Mouse (Mus musculus): Measurements from ENCODE around the gene Ppp2r2d.

Ppp2r2d gene

DNA sequence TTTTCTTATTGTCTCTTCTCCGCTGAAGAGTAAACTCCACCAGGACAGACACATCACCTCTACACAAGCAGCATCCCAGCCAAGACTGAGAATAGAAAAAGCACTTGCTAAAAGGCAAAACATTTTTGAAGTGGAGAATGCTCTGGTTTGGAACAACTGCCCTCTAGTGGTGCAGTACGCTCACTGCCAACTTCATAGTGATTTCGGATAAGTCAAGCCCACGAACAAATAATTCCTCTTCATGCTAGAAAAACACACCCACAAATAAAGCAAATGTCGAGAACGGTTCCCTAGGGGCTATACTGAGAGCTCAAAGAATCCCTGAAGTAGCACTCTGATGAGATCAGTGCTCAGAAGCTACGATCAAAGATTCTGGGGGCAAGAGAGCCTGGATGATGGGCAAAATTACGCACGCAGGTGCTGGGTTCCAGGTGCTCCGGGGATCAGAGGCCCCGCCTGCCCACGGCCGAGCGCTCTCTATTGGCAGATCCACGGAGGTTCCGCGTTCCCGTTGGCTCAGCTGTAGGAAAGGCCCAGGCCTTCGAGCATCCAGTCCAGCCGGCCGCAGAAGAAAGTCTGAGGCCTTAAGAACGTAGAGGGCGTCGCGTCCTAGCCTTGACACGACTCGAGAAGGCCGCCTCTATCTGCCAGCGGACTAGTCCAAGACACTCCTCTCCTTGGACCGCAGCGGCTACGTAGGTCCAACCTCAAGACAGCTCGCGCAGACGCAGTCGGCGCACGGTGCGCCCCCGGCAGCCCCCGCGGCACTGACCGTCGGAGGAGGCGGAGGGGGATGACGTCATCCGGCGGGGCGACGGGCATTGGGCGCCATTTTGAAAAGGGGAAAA, at the start of gene Ppp2r2d, which contains the start of gene Mapk1ip1:
TSS of gene Ppp2r2d (plus strand) at position 536 of the 848 bp plus-strand sequence.
TSS of gene Mapk1ip1 (minus strand) at position 730 of the 848 bp plus-strand sequence.
- DNase-seq (ENCODE audit: low read depth, low spot score): peak; percentile 88

DNA sequence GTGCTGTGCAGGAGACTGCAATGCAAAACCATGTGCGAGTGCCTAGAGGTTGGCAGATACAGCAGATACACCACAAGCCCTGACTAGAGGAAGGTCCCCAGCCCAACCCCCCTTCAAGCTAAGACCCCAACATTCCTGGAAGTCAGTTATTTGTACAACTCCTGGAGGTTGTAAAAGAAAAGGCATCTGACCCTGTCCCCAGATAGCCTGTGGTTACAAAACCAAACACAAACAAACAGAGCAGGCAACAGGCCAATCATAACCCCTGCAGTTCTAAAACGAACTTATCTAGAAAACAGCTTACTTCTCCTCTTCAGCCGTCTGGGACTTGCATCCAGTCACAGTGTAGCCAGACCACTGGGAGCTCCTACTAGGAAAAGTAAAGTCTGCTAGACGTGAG, 42.5 kb upstream of the Ppp2r2d start:
- no peak for DNase-seq (ENCODE audit: low read depth, low spot score)

DNA sequence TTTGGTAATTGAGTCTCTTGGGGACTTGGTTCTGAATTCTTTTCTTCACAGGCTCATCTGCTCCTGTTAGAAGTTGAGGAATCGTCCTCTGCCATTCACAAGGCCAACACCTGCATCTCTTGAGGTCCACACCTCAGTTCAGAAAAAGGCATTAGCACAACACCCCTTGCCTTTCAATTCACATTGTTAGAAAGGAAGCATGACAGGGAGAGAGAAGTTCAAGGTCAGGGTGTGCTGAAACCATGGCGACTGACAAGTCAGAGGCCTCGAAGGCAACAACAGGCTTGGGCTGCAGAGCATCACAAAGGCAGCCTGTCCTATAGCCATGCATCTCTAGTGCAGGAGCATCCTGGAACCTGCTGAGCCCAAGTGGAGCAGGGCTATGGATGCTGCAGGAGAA, 38.7 kb upstream of the Ppp2r2d start:
- DNase-seq (ENCODE audit: low read depth, low spot score): no peak

DNA sequence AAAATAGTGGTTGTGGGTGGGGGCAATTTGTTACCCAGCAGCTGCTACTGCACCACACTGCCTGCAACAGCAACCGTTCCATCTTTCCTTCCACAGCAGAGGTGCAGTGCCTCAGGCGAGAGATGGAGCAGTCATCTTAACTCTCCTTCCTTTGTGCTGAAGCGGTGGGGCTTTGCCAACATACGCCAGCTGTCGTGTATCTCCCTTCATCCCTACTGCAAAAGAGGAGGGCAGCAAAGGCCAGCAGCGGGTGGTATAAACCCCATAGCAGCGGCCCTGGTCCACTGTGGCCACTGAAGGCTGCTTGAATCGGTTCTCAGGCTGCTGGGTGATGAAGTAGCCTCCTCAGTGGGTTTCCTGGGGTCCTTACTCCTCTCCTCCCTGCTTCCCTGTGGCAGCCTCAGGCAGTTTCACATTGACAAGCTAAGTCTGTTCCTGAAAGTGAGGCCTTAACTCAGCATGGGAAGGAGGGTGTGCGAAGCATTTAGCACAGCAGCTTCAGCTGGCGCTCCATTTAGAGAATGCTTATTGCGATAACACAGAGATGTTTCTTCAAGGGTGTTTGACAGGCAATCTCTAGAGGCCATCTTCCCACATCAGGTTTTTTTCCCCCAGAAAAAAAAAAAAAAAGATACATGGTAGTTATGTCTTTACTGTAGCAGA, 32.5 kb upstream of the Ppp2r2d start:
- DNase-seq (ENCODE audit: low read depth, low spot score): no peak

DNA sequence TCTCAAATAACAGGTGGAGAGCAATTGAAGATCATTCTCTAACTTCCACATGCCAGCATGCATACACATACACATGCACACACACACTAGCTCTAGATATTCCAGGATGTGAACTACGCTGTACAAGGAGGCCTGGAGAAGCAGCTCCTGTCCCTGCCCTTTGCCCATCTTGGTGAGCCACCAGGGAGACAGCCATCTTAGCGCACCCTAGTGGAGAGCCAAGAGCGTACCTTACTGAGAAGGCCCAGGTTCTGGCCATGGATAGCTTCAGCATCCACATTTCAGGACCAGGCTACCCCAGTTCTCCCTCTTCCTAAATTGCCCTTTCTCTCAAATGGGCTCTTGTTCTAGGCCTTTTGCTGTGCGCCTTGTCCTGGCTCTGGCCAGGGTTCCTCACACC, 27.6 kb upstream of the Ppp2r2d start:
- DNase-seq (ENCODE audit: low read depth, low spot score): no peak

DNA sequence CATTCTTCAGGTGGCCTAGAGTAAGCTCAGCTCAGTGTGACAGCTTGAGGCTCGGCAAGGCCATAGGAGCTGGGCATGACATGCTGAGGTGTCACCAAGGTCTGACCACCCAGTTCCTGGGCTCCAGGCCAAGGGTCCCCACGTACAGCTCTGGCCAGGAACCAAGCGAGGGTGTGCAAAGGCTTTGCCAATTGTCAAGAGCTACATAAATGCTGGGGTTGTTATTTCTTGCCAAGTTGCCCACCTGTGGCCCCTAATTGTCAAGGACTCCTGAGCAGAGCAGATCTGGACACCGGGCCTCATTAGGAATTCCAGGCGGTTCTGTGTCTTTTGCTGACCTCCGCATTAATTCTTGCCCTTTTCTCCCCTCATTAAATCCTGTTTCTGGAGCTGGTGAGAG, 21.5 kb upstream of the Ppp2r2d start:
- no peak for DNase-seq (ENCODE audit: low read depth, low spot score)

DNA sequence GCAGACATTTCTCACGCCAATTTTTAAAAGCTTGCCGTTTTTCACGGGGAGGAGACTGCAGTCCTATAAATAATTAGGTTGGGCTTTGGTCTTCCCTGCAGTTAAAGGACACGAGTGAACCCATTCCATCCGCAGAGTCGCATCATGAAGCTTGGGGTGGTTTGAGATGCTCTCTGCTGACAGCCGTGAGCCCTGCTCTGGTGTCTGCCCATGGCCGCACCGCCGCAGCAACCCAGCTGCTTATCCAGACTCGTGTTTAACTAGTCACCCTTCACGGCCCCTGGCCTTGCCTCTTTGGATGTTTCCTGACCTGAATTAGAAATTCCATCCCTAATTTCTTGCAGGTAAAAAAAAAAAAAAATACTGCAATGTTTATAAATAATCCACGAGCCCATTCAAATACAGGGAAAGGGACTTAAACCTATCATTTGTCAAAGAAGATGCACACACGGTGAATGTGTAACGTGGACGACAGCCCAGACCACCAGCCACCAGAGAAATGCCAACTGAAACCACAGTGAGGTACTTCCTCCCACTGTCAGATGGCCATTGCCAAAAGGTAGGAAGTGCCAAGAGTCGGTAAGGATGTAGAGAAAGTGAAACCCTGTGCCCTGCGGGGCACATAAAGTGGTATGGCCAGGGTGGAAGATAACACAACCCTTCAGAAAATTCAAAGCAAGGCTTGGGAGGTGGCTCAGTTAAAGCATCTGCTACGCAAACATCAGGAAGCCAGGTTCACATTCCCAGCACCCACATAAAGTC, 20.7 kb upstream of the Ppp2r2d start:
- no peak for DNase-seq (ENCODE audit: low read depth, low spot score)

DNA sequence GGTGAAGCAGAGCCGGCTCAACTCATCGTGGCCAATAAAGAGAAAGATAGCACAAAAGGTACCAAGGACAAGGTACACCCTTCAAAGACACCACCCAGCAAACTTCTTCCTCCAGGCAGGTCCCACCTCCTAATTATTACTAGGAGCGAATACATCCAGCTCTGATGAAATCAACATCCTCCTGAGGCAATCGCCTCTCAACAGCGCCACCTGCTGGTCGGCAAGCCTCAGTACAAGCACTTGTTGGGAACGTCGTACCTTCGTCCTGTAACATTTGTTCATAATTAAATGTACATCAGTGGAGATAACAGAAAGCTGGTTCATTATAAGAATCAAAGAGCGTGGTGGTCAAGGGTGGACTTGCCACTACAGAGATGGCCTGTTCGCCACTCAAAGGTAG, 18.1 kb upstream of the Ppp2r2d start:
- DNase-seq (ENCODE audit: low read depth, low spot score): no peak

DNA sequence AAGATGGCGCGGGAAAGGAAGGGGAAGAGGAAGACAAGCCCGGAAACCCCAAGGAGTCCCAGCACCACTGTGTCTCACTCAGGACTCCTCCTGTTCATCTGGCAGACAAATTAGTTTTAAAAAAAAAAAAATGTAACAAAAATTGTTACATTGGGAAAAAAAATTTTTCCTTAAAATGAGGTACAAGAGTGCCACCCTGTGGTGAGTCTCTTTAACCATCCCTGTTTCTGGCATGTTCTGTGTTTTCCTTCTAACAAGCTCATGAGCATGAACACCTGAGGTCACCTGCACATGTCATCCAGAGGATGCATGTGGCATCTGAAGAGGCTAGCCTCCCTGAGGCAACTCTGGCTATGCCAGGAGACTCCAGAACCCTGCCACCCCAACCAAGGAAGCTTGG, 10.9 kb upstream of the Ppp2r2d start:
- no peak for DNase-seq (ENCODE audit: low read depth, low spot score)

DNA sequence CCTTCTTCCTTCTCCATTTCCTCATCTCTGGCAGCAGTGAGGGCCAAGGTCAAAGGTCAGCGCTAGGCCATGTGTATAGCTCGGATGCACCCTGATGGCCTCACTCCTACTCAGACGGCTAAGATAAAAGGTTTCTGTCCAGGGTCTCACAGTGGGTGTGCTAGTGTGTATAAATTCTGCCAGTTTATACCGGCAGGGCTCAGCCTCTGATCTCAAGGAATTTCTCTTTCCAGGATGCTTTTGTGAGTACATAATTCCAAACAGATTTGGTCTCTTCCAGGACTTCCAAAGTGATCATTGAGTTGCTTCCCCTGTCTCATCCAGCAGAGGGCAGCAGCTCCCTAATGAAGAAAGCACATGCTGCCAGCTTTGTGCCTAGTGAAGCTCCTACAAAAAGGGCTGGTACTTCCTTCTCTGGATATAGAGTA, 5.3 kb upstream of the Ppp2r2d start:
- DNase-seq (ENCODE audit: low read depth, low spot score): no peak

DNA sequence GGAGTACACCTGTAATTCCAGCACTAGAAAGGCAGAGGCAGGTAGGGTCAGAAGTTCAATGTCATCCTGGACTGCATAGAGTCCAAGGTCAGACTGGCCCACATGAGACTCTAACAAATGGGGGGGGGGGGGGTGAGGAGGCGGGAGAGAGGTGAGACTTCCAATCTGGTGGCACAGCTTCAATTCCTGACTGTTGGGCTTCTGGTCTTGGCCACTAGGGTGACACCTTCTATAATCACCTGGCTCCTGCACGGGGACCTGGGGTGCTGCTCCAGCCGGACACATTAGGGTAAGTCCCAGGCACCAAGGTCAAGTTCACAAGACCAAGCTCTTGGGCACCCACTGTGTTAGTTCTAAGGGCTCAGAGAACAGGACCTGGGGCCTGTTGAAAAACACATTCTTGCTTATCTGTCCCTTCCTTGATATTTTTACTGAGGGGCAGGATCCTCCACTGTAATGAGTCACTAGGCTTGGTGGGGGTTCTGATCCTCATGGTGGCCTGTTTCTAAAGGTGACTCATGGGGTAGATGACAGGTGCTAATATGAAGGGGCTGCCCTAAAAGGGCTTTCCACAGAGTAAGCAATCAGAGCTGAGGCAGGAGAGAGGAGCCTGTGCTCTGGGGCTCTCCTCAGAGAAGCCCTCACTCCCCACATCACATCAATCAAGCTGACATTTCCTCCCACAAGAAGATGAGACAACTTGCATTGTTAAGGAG, 4.3 kb upstream of the Ppp2r2d start:
- no peak for DNase-seq (ENCODE audit: low read depth, low spot score)

DNA sequence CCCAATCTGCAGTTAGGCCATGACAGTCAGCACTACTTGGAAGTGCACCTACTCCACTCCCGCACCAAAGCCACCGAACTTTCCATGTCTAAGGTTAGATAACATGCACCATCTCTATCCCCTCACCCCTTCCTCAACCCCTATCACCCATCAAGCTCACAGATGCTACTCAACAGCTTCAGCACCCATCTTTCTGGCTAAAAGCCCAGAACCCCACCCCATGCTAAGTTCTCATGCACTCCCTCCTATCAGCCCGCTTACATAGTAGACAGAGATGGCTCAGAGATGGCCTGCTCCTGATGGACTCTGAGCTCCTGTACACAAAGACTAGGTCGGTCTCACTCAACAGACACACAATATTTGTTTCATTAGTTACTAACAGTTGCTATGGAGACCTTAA, 2.5 kb upstream of the Ppp2r2d start:
- no peak for DNase-seq (ENCODE audit: low read depth, low spot score)

DNA sequence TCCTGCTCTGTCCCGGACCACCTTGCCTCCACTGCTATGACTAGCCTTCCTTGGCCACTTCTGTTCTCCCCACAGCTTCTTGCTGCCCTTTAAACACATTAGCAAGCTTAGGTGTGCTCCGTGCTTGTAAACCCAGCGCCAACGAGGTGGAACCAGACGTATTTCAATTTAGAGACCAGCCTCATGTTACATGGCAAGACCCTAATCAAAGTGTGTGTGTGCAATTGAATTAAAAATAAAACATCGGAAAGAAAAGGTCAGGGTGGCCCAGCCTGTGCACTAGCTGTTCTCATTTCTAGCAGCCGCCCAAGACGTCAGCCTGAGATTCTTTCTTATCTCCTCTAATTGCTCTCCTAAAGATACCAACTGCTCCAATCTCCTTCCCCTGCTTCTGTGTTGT, 768 bp upstream of the Ppp2r2d start:
- no peak for DNase-seq (ENCODE audit: low read depth, low spot score)

DNA sequence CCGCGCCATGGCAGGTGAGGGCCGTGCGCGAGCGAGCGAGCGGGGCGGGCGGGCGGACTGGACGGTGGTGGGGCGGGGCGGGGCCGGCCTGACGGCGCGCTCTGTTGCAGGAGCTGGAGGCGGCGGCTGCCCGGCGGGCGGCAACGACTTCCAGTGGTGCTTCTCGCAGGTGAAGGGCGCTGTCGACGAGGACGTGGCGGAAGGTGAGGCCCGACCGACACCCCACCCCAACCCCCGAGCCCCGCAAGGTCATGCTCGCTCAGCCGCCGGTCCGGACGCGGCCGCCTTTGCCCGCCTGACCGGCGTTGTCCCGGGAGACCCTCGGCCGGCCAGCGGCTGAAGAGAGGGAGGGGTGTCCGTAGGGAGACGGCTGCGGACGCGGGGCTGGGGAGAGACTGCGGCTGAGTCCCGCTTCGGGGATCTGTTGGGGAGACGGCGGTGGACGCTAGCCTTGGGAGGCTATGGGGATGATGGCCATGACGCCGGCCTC, 668 bp downstream of the Ppp2r2d start:
- no peak for DNase-seq (ENCODE audit: low read depth, low spot score)

DNA sequence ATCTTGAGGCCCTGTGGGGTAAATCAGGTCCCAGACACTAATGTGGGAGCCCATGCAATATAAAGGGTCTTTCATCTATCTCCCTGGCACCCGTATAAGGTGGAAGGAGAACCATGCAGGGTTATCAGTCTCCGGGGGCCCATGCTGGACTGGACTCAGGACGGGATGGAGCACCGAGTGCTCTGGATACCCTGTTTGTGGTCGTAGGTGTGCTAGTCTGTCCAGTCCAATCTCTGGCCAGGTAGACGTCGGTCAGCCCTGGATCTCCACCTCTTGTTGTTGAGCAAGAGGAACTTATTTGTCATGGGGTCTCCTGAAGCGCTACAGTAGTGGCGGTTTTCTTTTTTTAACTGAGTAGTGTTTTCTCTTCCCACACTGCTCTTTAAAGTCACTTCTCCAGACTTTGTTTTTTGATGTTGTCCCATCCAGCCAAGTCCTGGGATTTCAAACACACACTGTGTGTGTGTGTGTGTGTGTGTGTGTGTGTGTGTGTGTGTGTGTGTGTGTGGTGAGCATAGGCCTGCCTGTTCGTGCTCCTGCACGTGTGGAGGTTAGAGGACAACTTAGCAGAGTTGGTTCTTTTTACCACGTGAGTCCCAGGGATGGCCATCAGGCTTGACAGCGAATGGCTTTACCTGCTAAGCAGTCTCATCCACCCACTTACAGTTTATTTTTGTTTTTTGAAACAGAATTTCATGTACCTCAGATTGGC, 1.6 kb downstream of the Ppp2r2d start:
- DNase-seq (ENCODE audit: low read depth, low spot score): no peak

DNA sequence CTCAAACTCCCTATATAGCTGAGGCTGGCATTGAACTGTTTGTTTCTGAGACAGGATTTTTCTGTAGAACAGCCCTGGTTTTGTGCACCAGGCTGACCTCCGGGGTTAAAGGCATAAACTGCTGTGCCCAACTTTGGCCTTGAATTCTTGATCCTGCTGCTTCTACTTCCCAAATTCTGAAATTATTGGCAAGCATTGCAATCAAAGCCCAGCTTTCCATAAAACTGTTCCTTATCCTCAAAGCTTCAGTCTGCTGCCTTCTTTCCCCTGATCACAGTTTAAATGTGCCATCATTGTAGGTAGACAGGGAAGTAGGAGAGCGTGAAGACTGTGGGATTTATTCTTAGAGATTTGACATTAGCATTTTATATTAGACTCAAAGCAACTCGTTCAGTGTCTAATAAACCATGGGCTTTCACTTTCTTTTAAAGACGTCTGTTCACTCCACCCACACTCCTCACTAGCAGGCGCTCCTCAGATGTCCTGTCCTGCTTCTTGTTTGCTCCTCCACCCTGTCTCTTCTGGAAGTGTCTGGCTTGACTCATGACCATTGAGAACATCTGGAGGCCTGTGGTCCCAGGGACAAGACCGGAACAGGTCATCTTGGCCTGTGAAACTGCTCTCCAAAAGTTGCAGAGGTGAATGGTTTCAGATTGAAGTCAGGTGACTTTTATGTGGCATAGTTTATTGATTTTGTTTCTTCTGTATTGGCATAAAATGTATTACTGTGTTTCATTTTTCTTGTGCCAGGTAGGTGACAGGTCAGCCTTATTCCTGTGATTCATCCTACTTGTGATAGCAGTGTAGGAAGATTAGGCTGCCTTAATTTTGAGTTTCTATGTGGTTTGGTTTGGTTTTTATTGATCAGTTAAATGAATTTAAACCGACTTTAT, 2.4 kb downstream of the Ppp2r2d start:
- DNase-seq (ENCODE audit: low read depth, low spot score): no peak

DNA sequence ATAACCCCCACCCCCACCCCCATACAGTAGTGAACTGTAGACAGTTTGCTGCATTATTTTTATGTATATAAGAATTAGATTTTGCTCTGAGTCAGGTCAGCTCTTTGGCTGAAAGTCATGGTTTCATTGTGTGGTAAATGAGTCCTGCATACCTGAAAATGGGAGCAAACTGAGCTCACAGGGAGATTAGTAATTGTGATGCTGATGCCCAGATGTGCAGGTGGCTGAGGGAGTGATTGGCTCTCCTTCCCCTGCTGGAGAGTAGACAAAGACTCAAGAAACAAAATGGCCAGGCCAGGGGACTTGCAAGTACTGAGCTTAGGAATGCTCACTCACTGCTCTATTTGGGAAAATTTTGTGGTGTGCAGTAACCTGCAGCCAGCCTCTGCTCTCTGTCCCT, 4.2 kb downstream of the Ppp2r2d start:
- no peak for DNase-seq (ENCODE audit: low read depth, low spot score)

DNA sequence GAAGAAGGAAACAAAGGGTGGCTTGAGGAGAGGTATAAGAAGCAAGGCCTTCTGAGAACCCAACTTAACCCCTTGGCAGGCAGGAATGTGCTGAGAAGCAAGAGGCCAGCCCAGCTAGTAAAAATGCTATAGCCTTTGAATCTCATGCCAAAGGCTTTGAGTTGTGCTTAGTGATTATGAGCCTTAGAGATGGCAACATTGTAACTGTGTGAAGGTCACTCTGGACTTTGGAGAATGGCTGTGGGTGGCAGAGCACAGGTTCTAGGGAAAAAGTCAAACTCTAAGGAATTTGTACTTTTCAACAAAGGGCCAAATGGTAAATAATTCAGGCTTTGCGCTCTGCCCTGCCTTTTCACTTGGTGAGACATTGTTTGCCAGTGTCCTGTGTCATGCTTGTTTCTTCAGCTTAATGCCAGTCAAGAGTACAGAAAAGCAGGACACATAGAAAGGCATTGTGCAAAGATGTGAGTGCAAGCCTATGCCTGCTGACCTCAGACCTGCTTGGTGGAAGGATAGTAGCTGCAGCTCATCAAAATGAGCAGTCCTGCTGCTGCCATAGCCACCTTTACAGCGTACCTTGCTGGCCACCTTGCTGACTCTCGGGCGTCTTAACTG, 7.6 kb downstream of the Ppp2r2d start:
- no peak for DNase-seq (ENCODE audit: low read depth, low spot score)

DNA sequence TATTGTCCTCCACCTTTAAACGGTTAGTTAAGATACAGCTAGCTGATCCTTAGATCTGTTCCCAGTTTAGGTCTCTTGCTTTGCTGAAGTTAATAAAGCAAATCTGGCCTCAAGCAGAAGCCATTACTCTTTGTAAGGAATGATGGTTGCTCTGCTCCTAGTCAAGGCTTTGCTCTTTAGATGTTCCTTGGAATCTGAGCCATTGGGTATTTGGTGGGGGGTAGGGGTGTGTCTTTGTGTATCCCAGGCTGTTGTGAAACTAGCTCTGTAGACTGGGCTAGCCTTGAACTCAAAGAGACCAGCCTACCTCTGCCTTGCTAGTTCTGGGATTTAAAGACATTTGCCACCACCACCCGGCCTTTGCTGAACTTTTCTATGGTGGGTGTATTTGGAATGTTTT, 8.3 kb downstream of the Ppp2r2d start:
- no peak for DNase-seq (ENCODE audit: low read depth, low spot score)
